Mouse (Mus musculus) inflammation-experienced regulatory T-cells, adult 6 months (primary cell): ENCODE measurements around the gene Aff1. TPM values are rescaled to one million over a fixed set of nuclear protein-coding genes. Genes with fewer than 3 reads are reported as not detected.
A peak's percentile ranks its signal among the peaks of the same experiment; 100 is the strongest.

Source experiments
- ATAC-seq: one replicate; pipeline ENCODE4 v1.8.0; 2017
- polyA plus RNA-seq, 3 experiments: library from polyadenylated mRNA; unstranded; fragments of 100-300 nt; shearing (Covaris generic); gene quantifications; one replicate each; pipeline ENCODE4 v1.2.1; 2017

The Aff1 gene
- polyA plus RNA-seq, 3 experiments from 2014 or later: 5.7 to 17.9 (median 12.0) TPM

DNA sequence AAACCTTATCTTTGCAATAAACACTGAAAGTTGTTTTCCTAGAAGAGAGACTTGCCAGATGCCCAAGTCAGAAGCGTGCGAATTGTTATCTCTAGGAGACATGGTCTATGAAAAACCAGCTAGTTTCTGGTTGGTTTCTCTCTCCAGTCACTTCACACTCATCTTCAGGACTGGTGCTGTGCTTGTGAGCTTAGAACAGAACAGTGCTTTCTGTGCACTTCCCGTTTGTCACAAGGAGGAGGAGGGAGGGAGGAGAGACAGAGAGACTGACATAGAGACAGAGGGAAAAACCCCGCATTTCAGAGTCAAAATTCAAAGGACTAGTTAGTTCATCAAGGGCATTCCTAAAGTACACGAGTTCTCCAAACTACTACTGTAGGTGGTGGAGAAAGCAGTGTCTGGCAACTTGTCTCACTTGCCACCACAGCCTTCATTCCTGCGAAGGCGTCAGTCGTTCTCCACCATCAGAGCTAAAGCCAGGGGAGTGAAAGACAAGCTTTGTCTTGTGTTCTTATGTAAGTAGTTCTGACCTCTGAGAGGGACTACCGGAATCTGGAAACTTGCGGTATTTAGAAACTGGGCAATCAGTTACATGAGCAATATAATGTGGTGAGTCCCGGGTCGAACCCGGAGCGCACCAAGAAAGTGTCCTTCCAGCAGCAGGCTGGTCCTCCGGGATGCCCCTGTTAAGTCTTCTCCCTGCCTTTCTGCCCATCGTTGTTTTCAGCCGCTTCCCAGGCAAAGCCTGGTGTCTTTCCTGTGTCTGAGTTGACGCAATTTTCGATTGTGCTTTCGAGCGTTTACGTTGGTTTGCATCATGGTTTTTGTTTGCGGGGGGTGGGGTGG lies 60.7 kb downstream of the Aff1 start:
- peak; percentile 57 for ATAC-seq

DNA sequence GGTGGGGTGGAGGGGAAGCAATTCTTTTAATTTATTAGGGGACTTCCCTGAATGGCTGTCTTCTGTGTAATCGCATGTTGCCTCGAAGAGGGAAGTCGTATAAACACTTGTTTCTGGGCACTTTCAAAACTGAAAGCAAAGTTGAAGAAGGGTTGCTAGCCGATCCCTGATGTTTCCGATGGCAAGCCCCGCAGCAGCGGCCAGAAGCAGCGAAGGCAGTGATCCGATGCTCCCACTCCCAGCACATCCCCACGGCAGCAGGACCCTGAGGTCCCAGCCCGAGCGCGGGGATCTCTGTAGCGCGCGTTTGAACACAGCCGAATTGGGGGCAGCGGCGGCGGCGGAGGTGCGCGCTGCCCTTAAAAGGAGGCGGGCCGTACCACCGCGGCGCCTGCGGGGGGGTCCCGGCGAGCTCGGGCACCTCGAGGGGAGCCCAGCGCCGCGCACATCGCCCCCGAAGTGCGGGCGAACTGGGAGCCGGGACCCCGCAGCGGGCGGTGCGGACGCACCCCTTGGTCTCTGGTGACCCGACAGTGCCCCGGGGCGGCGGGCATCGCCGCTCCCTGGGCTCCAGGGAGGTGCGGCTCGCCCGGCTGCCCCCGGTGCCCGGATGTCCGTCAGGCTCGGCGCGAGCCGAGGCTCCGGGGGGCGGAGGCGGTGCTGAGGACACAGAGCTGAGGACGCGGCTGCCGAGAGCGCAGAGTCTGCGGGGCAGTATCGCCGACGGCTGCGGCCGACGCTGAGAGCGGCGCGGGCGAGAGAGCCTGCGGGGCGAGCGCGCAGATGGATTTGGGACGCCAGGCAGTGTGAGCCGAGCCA lies 61.5 kb downstream of the Aff1 start:
- peak; percentile 65 for ATAC-seq

DNA sequence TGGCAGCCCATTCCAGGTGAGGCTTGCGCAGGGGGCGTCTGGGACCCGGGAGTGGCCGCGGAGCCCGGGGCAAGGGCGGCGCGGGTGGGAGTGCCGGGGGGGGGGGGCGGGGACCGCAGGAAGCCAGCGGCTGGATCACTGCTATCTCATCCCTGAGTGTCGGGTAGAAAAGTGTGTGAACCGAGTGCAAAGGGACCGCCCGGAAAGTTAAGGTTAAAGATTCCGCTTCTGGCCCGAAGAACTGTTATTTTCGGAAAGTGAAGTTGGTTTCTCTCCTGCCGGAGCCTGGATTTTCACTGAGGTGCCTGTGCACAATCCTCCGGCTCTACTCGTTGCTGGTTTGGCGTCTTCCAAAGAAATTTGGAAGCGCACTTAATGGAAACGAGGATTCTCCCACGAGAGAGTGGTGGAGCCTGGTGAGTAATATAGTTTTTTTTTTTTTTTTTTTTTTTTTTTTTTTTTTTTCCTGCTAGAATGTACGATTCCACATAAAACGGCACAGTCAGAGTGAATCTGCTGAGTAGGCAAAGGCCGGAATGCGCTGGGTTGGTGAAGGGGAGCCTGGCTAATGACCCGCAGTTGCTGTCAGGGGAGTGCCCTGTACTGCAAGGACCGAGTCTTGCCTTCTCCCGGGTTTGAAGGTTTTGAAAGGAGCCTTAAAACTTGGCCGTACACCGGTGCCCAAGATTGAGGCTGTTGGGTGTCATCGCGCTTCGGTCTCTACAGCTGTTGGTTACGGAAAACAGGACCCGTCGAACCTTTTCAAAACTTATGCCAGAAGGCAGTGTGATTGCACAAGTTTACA lies 62.4 kb downstream of the Aff1 start:
- no peak for ATAC-seq

DNA sequence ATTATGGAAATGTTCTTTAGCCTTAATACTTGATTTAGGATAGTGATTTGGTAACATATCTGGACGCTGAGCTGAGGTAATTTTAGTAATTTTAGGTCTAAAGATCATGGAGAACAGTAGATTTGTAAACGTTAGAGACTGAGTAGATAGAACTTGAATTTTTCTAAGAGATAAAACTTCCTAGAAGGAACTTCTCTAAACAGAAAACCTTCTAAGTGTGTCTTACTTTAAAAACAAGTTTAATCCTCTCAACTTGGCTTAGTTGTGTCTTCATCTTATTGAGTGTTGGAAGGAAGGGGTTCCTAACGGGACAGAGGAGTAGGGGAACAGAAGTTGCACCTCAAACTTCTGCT lies 62.9 kb downstream of the Aff1 start:
- ATAC-seq: no peak

DNA sequence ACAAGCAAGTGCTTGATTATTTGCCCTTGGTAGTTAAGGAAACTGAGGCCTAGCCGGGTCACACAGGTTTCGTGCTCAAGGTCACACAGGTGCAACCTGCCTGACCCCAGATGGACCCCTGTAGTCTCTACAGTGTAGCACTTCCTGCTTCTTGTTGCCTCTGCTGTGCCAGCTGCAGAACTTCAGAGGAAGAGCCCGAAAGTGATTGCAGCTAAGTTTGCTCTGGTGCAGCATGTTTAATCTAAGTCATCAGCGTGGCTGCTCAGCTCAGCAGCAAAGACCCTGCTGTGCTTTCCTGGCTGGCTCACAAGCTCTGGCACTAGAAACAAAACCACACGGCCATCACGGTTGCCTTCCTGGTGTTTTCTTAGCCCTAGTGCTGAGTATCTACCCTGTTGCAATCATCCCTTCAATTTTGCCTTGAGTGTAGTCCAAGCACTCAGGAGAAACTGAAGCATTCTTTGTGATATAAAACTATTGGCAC lies 64.1 kb downstream of the Aff1 start:
- ATAC-seq: peak; percentile 8

DNA sequence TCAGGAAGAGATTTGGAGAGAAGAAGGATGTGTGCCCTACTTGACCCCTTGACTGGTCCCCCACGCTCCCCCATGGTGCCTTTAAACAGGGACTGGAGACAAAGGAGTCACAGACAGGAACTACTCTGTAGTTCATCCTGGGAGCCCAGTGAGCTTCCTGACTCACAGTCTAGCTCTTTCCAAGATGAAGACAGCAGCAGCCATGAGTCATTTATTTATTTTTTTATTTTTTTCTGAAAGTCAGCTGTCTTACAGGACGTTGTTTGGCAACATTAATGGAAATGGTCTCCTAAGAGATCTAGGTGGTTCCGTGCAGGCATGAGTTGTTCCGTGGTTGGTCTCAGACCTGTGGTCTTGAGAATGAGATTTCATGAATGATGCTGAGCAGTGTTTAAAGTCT lies 66.3 kb downstream of the Aff1 start:
- ATAC-seq: no peak

DNA sequence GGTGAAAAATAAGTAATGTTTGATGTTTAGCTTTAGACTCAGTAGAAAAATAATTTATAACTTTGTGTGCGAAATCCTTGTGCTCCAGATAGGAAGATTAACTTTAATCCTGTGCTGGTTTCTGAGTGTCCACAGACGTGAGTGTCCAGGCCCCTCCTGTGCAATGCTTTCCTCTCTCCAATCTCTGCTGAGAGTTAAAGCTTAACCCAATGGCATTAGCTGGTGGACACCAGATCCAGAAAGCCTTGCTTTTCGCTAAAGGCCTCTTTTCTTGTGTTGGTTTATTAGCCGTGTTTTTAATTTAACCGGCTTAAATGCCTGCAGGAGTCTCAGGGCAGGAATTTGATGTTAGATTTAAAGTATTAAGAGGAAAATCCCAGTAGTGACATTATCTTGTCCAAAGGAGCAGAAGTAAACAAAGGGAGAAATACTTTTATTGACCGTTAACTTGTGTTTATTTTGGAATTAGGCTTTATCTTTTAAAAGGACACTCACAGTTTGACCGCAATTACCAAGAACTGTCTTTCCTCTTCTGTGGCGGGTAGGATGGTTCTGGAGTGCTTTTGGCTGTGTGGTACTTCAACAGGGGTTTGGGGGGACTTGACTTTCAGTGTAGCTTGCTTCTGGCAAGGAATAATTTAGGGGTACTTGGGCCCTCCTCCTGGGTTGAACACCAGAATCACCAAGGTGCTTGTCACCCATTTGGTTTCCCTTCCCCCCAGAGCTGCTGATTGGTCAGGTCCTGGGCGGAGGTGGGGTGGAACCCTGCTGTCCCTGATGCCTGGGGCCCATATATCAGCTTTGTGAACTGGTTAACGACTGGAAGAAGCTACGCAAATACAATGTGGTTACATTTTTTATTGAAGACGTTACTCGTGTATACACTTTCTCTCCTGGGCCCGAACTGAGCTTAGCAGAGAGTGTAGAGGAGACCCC lies 67.6 kb downstream of the Aff1 start:
- ATAC-seq: no peak

DNA sequence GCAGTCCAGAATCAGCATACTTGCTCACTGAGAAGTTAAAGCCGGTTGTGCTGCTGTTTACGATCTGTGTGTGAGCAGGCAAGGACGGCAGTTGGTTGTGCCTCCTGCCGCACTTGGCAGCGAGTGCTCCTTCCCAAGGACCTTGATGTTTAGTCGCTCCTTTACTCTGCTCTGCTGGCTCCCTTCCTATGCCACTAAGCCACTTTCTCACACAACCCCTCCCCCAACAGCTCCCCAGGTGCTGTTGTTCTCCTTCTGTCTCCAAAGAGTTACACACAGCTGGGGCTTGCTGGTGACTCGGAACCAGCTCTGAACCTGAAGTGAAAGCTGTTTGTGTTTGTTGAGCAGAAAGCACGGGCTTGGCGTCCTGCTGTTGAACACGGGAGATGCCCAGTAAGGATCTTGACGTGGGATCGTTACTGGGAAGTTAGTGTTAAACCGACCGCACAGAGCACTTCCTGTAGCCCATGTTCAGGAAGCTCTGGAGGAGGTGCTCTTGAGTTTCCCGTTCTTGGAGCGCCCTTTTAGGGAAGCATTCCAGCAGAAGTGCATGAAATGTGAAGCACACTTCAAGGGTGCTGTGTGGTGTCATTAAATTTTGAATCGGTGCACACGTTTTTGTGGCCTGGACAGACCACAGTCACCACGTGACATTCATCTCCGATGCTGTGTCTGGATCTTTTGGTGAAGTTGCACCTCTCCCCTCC lies 68.4 kb downstream of the Aff1 start:
- peak; percentile 39 for ATAC-seq

DNA sequence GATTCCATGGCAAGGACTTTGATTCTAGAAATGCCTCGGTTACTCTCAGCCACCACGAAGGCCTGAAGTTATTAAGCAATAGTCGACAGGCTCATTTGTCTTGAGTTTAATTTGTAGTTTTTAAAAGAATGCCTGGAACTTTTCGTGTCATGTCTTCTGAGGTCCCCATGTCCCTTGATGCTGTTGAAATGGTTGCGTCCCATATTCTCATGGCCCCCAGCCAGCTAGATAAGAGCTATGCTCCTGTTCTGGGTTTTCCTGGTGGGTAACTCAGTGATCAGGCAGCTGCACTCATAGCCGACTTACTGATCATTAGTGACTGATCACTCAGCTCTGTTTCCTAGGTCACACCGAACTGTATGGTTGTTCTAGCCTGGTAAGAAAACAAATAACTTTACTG lies 69.6 kb downstream of the Aff1 start:
- no peak for ATAC-seq

DNA sequence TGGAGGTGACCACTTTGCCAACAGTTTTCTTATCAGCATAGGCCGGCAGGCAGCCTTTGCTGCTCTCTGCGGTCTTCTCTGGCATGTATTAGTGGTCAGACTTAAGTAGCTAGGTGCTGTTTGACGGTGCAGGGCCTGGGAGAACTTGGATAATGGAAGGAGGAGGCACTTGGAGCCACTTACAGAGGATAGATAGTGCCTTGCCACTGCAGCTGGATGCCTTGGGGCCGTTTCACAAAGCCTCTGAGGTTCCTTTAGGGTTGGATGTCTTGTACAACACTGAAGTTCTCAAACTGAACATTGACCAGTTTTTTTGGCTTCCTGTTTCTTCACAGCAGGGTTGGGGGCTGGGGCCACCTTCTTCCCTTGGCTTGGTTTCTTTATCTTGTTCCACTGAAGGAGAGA lies 70.7 kb downstream of the Aff1 start:
- ATAC-seq: no peak

DNA sequence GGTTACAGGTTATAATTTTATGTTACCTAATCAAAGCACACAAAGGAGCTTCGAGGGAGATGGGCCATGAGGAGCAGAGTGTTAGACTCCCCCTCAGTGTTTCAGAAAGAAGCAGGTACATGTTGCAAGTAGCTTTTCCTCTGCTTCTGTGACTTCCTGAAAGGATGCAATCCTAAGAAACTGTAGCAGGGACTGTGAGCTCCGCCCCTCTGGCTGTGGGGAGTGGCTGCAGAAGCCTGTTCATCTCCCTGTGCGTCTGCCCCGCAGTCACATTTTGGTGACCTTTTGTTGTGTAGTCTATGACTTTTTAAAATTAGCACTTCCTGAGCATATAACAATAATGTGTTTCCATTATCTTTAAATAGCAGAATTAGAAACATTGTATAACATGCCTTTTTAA lies 73.2 kb downstream of the Aff1 start:
- no peak for ATAC-seq

DNA sequence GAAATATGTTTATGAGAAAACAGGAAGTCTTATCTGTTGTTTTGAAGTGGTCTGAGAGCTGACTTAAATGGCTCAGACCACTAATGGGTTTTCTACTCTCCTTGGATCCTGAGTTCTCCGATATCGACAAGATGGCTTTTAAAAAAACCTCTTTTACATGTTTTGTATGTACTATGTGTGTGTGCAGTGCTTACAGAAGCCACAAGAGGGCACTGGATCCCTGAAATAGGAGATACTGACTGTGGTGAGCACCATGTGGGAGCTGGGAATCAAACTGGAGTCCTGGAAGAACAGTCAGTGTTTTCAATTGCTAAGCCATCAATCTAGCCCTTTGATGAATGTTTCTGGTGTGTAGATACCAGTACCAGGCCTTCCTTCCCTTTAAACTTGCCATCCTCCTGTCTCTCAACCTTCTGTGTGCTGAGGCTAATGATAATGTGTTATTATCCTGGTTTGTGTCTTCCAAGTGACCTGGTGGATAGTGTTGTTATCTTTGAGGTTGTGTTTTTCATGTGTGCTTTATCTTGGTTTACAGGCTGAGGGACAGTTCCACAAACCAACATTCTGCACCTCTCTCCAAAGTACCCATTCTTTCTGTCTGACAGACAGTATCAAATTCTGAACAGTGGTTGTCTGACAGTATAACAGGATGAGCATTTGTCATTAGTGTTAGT lies 73.7 kb downstream of the Aff1 start:
- ATAC-seq: no peak

DNA sequence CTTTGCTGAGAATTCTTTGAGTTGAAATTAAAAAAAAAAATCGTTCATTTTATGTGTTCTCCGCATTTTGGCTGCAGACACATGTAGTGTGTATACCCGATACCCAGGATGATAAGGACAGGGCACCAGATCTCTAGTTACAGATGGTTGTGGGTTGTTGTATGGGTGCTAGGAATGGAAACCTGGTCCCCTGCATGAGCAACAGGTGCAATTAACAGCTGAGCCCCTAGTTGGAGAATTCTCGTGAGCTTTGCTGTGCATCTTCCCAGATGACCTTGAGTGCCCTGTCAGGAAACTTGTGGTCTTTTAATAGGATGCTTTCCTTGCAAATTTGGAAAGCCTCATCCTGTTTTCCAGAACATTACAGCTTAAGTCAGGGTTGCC lies 74.2 kb downstream of the Aff1 start:
- no peak for ATAC-seq

DNA sequence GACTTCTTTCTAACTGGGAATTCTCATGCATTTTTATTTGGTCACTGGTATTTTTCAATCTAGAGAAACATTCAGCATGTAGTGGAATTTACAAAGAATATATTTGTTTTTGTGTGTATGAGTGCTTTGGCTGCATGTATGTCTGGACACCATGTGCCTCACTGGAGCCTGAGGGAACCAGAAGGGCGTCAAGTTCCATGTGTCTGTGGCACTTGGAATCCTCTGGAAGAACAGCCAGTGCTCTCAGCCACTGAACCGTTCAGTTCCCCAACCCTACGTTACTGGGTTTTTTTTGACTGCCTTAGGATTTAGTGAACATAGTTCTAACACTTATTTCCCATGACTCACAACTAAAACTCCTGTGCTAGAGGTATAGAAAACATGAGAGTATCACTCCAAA lies 76.8 kb downstream of the Aff1 start:
- no peak for ATAC-seq

DNA sequence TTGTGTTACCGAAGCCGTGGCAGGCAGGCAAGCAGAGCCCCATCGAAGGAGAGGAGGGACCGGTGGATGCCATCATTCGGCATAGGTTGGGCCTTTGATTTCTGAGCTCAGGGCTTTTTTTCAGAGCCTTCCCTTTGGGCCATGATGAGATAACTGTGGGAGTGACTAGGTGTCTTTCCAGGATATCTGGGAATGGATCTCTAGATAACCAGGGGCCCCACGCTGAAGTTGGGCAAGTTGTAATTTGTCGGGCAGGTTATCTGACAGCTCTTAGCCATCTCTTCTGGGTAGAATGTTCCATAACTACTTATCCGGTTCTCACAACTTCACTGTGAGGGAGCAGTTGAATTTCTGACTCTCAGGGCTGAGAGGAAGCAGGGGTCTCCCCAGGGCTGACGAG lies 77.5 kb downstream of the Aff1 start:
- no peak for ATAC-seq

DNA sequence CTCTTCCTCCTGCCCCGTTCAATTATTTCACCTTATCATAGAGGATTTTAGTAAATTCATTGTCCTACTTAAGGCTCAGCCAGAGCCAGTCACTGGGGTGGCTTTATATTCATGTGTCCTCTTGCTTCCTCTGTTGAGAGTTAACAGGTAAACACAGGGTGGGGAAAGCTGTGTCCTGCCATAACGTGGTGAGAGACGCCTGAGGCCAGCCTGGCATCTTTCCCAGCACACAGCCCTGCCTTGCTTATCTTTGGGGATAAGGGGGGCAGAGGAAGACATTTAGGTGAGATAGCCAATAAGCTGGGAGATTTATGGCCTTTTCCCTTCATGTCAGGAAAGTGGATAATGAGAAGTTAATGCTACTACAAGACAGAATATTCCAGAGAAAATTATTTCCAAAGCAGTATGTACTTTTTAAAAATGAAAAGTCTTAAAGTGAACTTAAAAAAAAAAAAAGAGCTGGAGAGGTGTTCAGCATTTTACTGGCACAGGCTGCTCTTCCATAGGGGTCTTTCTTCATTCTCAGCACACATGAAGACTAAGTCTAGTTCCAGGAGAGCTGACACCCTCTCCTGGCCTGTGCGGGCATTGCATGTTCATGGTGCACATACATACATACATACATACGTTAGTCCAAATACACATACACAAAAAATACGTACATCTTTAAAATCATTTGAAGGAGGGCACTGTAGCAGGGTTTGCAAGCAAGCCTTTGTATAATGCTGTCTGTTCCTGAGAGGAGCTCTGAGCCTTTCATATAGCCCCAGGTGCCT lies 78.5 kb downstream of the Aff1 start:
- no peak for ATAC-seq

DNA sequence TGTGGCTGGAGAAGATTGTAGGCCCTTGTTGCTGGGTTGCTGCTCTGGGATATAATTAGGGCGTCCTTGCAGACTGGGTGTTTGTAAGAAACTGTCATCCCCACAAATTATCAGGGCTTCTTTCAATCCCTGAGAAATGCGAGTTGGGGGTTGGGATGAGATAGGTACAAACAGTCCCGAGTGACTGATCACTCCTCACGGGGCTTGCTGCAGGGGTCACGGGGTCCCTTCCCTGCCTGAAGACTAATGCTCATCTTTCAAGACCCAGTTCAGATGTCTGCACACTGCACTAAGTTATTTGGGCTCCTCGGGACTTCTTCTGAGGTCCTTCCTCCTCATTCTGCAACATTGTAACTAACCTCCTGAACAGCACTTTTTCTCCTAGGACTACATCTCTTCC lies 79.2 kb downstream of the Aff1 start:
- no peak for ATAC-seq

DNA sequence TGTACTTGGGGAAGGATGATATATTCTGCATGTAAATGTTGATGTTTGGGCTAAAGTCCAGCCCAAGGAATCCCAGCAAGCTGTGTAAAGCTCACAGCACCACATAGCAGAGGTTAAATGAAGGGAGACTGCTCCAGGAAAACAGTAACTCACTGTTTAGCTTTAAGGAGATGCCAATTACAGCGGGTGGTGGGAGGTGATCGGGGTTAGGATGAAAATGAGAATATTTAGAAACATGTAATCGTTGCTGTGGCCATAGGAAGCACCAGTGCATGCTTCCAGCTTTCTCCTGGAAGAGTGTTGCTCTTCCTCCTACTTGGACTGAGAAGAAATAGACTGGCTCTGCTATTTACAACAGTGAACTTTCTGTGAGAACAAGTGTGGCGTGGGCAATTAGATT lies 80.1 kb downstream of the Aff1 start:
- ATAC-seq: no peak

DNA sequence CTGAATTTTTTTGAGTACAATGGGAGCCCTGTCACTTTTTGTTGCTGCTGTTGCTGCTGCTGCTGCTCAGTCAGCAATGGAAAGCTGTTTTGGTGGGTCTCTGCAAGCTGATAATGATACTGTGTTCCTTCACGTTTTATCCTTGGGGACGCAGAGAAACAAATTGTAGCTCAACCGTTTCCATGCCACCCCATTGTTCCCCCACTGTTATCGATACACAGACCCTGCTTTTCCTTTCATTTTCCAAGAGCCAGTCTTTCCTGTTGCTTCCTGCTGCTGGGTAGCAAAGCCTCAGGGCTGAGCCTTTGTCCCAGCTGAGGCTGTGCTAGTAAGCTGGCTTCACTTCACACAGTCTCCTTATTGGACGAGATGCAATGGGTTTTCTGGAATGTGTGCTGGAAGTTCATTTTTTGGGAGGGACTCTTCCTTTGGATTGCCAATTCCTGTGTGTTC lies 81.0 kb downstream of the Aff1 start:
- no peak for ATAC-seq
